Mouse (Mus musculus): Measurements from ENCODE around the gene Irak4. TPM values are rescaled to one million over a fixed set of nuclear protein-coding genes. Genes with fewer than 3 reads are reported as not detected.

Gene Irak4
- polyA plus RNA-seq, 1 experiment from 2014 or later: 22.3 TPM

GRCm38 (mm10) chr15:94553536-94553935, 10.1 kb downstream of the Irak4 start:
- Histone ChIP-seq H3K9ac (ENCODE audit: low read depth, low read length) (no peak overlapping the region), H3K4me3 (ENCODE audit: low read length) (no peak overlapping the region), H3K4me2 (ENCODE audit: low read depth, low read length) (no peak overlapping the region), H3K36me3 (ENCODE audit: control insufficient read depth, insufficient read depth, low read length) (0 out of 2 replicates have a peak, but pooled peaks cover 3% of the 10 kb centered on the region), H3K4me1 (ENCODE audit: control insufficient read depth, insufficient read depth, low read length) (no peaks in the 10 kb centered on the region), H3K9me3 (ENCODE audit: control insufficient read depth, low read length) (no peaks in the 10 kb centered on the region), H3K27me3 (replicated peaks; ENCODE audit: control insufficient read depth, insufficient read depth, low read length) (no peaks in the 10 kb centered on the region), H3K27ac (ENCODE audit: low read length) (no peak overlapping the region)
- no peak for ATAC-seq
- WGBS: 91% methylated on average over 9 of the region's 9 CpGs

DNA sequence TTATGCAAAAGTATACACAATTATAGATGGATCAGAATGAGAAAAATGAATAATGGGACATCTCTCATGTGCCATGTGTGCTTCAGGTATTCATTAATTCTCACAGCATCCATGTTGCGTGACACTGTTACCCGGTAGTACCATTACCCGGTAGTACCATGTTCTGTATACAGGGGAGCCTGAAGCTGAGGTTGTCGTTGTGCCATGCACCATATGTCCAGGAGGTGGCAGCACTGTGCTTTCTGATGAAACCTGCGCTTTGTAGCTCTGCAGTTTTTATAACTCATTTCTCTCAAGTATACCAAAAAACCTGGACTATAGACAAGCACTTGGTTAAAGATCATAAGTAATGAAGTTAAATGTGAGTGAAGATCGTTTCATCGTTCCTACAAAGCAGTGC, 14.0 kb downstream of the Irak4 start:
- ATAC-seq: peak; percentile 54; the same call in 1 of the 2 replicates
- Histone ChIP-seq H3K36me3 (ENCODE audit: control insufficient read depth, insufficient read depth, low read length) (0 out of 2 replicates have a peak, but pooled peaks cover 3% of the 10 kb centered on the region), H3K4me3 (ENCODE audit: low read length) (no peak overlapping the region), H3K4me1 (ENCODE audit: control insufficient read depth, insufficient read depth, low read length) (no peaks in the 10 kb centered on the region), H3K27me3 (replicated peaks; ENCODE audit: control insufficient read depth, insufficient read depth, low read length) (no peaks in the 10 kb centered on the region), H3K27ac (ENCODE audit: low read length) (no peak overlapping the region), H3K9me3 (ENCODE audit: control insufficient read depth, low read length) (no peaks in the 10 kb centered on the region), H3K4me2 (ENCODE audit: low read depth, low read length) (no peak overlapping the region), H3K9ac (ENCODE audit: low read depth, low read length) (no peak overlapping the region)
- 17% methylated on average over 7 of the region's 7 CpGs for WGBS

- H3K9ac ChIP-seq (ENCODE audit: low read depth, low read length): no peak overlapping the region
- no peak overlapping the region for H3K4me2 ChIP-seq (ENCODE audit: low read depth, low read length)
- peak overlapping the region; percentile 42 for H3K27ac ChIP-seq (ENCODE audit: low read length)
- 62% methylated on average over 17 of the region's 17 CpGs for WGBS
- H3K9me3 ChIP-seq (ENCODE audit: control insufficient read depth, low read length): no peaks in the 10 kb centered on the region
- ATAC-seq: peak; percentile 87
- peaks cover 3% of the 10 kb centered on the region; the same call in 1 of the 2 replicates for H3K36me3 ChIP-seq (ENCODE audit: control insufficient read depth, insufficient read depth, low read length)
- no peaks in the 10 kb centered on the region for H3K27me3 ChIP-seq (replicated peaks; ENCODE audit: control insufficient read depth, insufficient read depth, low read length)
- H3K4me3 ChIP-seq (ENCODE audit: low read length): no peak overlapping the region
- H3K4me1 ChIP-seq (ENCODE audit: control insufficient read depth, insufficient read depth, low read length): no peaks in the 10 kb centered on the region
These were observed 15.6 kb downstream of the Irak4 start for GRCm38 (mm10) chr15:94558895-94559656.

GRCm38 (mm10) chr15:94564909-94565308, 21.5 kb downstream of the Irak4 start:
- 86% methylated on average over 2 of the region's 2 CpGs for WGBS
- H3K4me3 ChIP-seq (ENCODE audit: low read length): no peak overlapping the region
- H3K4me1 ChIP-seq (ENCODE audit: control insufficient read depth, insufficient read depth, low read length): peaks cover 4% of the 10 kb centered on the region; the same call in 1 of the 2 replicates
- H3K9ac ChIP-seq (ENCODE audit: low read depth, low read length): no peak overlapping the region
- H3K4me2 ChIP-seq (ENCODE audit: low read depth, low read length): no peak overlapping the region
- peaks cover 3% of the 10 kb centered on the region; the same call in 1 of the 2 replicates for H3K36me3 ChIP-seq (ENCODE audit: control insufficient read depth, insufficient read depth, low read length)
- no peak overlapping the region for H3K27ac ChIP-seq (ENCODE audit: low read length)
- no peaks in the 10 kb centered on the region for H3K9me3 ChIP-seq (ENCODE audit: control insufficient read depth, low read length)
- no peak for ATAC-seq
- no peaks in the 10 kb centered on the region for H3K27me3 ChIP-seq (replicated peaks; ENCODE audit: control insufficient read depth, insufficient read depth, low read length)

- no peak for ATAC-seq
- Histone ChIP-seq H3K36me3 (ENCODE audit: control insufficient read depth, insufficient read depth, low read length) (peaks cover 3% of the 10 kb centered on the region; the same call in 1 of the 2 replicates), H3K4me1 (ENCODE audit: control insufficient read depth, insufficient read depth, low read length) (peaks cover 6% of the 10 kb centered on the region; the same call in 1 of the 2 replicates), H3K27ac (ENCODE audit: low read length) (no peak overlapping the region), H3K4me3 (ENCODE audit: low read length) (no peak overlapping the region), H3K9ac (ENCODE audit: low read depth, low read length) (no peak overlapping the region), H3K9me3 (ENCODE audit: control insufficient read depth, low read length) (no peaks in the 10 kb centered on the region), H3K27me3 (replicated peaks; ENCODE audit: control insufficient read depth, insufficient read depth, low read length) (no peaks in the 10 kb centered on the region), H3K4me2 (ENCODE audit: low read depth, low read length) (no peak overlapping the region)
- 88% methylated on average over 9 of the region's 9 CpGs for WGBS
These were observed 22.4 kb downstream of the Irak4 start for GRCm38 (mm10) chr15:94565854-94566253.

DNA sequence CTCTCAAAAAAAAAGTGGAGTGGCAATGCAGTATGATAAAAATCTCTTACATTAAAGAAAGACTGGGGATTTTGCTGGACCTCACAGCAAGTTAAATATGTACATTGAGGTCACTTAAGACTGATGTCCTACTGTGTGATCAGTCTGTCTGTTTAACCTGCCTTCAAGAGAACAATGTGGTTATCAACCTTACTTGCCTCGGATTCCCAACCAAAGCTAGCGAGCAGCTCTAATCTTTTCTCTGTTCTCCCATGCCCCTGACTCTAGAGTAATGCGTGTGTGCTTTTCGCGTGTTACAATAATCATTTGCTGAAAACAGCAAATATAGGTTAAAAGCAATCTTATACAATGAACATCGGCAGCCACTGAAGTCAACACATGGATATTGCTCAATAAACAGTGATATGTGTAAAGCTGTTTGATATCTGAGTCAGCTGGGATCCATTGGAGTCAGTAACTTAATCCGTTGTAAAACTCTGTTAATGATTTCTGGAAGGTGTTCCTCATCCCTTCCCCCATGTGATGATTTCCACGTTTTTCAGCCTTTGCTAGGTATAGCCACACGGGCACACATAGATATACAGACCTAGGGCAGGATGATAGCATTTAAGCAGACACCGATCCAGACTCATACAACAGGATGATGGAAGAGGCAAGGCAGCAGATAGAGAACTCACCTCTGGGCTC, 25.2 kb downstream of the Irak4 start:
- H3K27me3 ChIP-seq (replicated peaks; ENCODE audit: control insufficient read depth, insufficient read depth, low read length): no peaks in the 10 kb centered on the region
- peaks cover 6% of the 10 kb centered on the region; the same call in 1 of the 2 replicates for H3K4me1 ChIP-seq (ENCODE audit: control insufficient read depth, insufficient read depth, low read length)
- H3K27ac ChIP-seq (ENCODE audit: low read length): peak overlapping the region; percentile 76
- no peak overlapping the region for H3K4me2 ChIP-seq (ENCODE audit: low read depth, low read length)
- H3K9me3 ChIP-seq (ENCODE audit: control insufficient read depth, low read length): no peaks in the 10 kb centered on the region
- WGBS: 61% methylated on average over 10 of the region's 10 CpGs
- H3K9ac ChIP-seq (ENCODE audit: low read depth, low read length): no peak overlapping the region
- H3K4me3 ChIP-seq (ENCODE audit: low read length): no peak overlapping the region
- no peaks in the 10 kb centered on the region for H3K36me3 ChIP-seq (ENCODE audit: control insufficient read depth, insufficient read depth, low read length)
- peak; percentile 92 for ATAC-seq

DNA sequence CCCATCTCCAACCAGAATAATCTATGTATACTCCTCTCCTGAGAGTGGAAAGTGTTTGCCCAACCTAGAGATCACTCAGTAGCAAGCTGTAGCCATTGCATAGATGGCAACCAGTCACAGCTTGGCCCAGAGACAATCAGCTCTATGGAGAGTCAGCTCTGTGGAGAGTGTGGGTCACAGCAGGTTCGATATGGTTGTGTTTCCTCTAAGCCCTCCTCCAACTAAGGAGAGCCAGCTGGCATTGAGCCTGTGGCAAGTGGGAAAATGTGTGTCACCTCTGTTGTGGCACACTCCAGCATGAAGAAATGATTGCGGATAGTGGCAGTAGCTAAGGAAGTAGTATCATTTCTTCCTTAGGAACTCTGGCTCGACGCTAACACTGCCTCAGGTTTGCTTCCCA, 28.1 kb downstream of the Irak4 start:
- Histone ChIP-seq H3K4me1 (ENCODE audit: control insufficient read depth, insufficient read depth, low read length) (peaks cover 6% of the 10 kb centered on the region; the same call in 1 of the 2 replicates), H3K27ac (ENCODE audit: low read length) (no peak overlapping the region), H3K36me3 (ENCODE audit: control insufficient read depth, insufficient read depth, low read length) (no peaks in the 10 kb centered on the region), H3K9me3 (ENCODE audit: control insufficient read depth, low read length) (no peaks in the 10 kb centered on the region), H3K4me3 (ENCODE audit: low read length) (no peak overlapping the region), H3K9ac (ENCODE audit: low read depth, low read length) (no peak overlapping the region), H3K27me3 (replicated peaks; ENCODE audit: control insufficient read depth, insufficient read depth, low read length) (no peaks in the 10 kb centered on the region), H3K4me2 (ENCODE audit: low read depth, low read length) (no peak overlapping the region)
- WGBS: 47% methylated on average over 4 of the region's 4 CpGs
- no peak for ATAC-seq

- Histone ChIP-seq H3K4me3 (ENCODE audit: low read length) (no peak overlapping the region), H3K9me3 (ENCODE audit: control insufficient read depth, low read length) (no peaks in the 10 kb centered on the region), H3K36me3 (ENCODE audit: control insufficient read depth, insufficient read depth, low read length) (no peaks in the 10 kb centered on the region), H3K27me3 (replicated peaks; ENCODE audit: control insufficient read depth, insufficient read depth, low read length) (no peaks in the 10 kb centered on the region), H3K4me1 (ENCODE audit: control insufficient read depth, insufficient read depth, low read length) (peaks cover 6% of the 10 kb centered on the region; the same call in 1 of the 2 replicates), H3K4me2 (ENCODE audit: low read depth, low read length) (no peak overlapping the region), H3K9ac (ENCODE audit: low read depth, low read length) (no peak overlapping the region), H3K27ac (ENCODE audit: low read length) (no peak overlapping the region)
- WGBS: 73% methylated on average over 8 of the region's 8 CpGs
- ATAC-seq: no peak
These were observed 29.3 kb downstream of the Irak4 start for GRCm38 (mm10) chr15:94572746-94573145.

DNA sequence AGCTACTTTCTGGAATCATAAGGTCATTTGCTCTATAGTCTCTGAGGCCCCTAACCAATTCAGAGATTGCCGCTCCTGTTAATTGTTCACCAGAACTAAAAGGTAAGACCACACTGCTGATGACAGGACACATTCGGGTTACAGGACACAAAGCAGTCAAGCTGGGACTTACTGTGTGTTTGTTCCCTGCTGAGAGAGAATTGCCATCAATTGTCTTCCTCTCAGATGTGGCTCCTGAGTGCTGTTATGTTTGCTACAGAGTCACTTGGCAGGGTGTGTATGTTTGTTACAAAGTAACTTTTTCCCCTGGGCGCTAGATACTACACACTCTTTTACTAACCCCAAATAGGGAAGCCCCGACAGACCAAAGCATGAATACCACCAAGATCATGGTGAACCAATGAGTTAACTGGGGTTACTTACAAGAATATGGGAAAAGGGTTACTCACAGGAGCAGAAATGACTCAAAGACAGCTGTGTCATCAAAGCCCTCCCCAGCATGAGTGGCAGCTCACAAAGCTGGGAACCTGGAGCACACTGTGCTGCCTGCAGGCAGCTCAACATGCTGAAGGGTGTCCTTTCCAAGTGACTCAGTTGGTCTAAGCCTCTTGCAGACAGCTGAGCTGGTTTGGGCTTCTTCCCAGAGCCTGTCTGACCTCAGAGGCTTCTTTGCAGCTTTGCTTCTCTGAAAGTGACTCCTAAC, 31.3 kb downstream of the Irak4 start:
- ATAC-seq: no peak
- Histone ChIP-seq H3K27ac (ENCODE audit: low read length) (no peak overlapping the region), H3K9ac (ENCODE audit: low read depth, low read length) (no peak overlapping the region), H3K4me1 (ENCODE audit: control insufficient read depth, insufficient read depth, low read length) (peaks cover 3% of the 10 kb centered on the region; the same call in 1 of the 2 replicates), H3K9me3 (ENCODE audit: control insufficient read depth, low read length) (no peaks in the 10 kb centered on the region), H3K4me3 (ENCODE audit: low read length) (no peak overlapping the region), H3K4me2 (ENCODE audit: low read depth, low read length) (no peak overlapping the region), H3K27me3 (replicated peaks; ENCODE audit: control insufficient read depth, insufficient read depth, low read length) (no peaks in the 10 kb centered on the region), H3K36me3 (ENCODE audit: control insufficient read depth, insufficient read depth, low read length) (peaks cover 3% of the 10 kb centered on the region; the same call in 1 of the 2 replicates)
- 68% methylated on average over 4 of the region's 4 CpGs for WGBS

All from intestine, embryonic 16.5 days (tissue).